Mouse (Mus musculus) adrenal gland, adult 2 months (tissue): ENCODE measurements around the gene Gpr176. TPM values are rescaled to one million over a fixed set of nuclear protein-coding genes. Genes with fewer than 3 reads are reported as not detected.

Experiments
- DNase-seq: peaks from one replicate; pipeline ENCODE4 v3.0.0; 2021
- polyA plus RNA-seq: library from polyadenylated mRNA; depleted of rRNA; stranded (reverse); fragments of >200 nt; gene quantifications from 2 replicates; pipeline ENCODE4 v1.2.3, GENCODE M21; 2012
- total RNA-seq, 2 experiments: library from RNA; stranded (reverse); gene quantifications; 2 replicates each; pipeline ENCODE4 v1.2.3; 2021

Gene Gpr176
- total and polyA plus RNA-seq, 3 experiments, result 1.5 to 3.3 (median 3.2) TPM

GRCm38 (mm10) chr2:118373572-118374279, 507 bp upstream of the Gpr176 start:
- peak; percentile 78 for DNase-seq

- no peak for DNase-seq
These were observed 688 bp downstream of the Gpr176 start for GRCm38 (mm10) chr2:118372561-118372900.

- no peak for DNase-seq
These were observed 1.4 kb downstream of the Gpr176 start for GRCm38 (mm10) chr2:118371841-118372240.

GRCm38 (mm10) chr2:118355138-118355719, 18.0 kb downstream of the Gpr176 start:
- DNase-seq, result no peak

GRCm38 (mm10) chr2:118353916-118354403, 19.3 kb downstream of the Gpr176 start:
- DNase-seq, result no peak

- no peak for DNase-seq
These were observed 19.7 kb downstream of the Gpr176 start for GRCm38 (mm10) chr2:118353498-118353897.

- DNase-seq, result no peak
These were observed 27.7 kb downstream of the Gpr176 start for GRCm38 (mm10) chr2:118345535-118345934.

GRCm38 (mm10) chr2:118343897-118344296, 29.3 kb downstream of the Gpr176 start:
- DNase-seq, result no peak

- DNase-seq, result no peak
These were observed 31.9 kb downstream of the Gpr176 start for GRCm38 (mm10) chr2:118341295-118341694.

- no peak for DNase-seq
These were observed 37.1 kb downstream of the Gpr176 start for GRCm38 (mm10) chr2:118336084-118336483.

- DNase-seq, result no peak
These were observed 50.6 kb downstream of the Gpr176 start for GRCm38 (mm10) chr2:118322663-118323062.

GRCm38 (mm10) chr2:118321804-118322203, 51.4 kb downstream of the Gpr176 start:
- no peak for DNase-seq

GRCm38 (mm10) chr2:118321094-118321493, 52.1 kb downstream of the Gpr176 start:
- DNase-seq, result no peak

- DNase-seq, result no peak
These were observed 52.7 kb downstream of the Gpr176 start for GRCm38 (mm10) chr2:118320519-118320918.

- no peak for DNase-seq
These were observed 54.0 kb downstream of the Gpr176 start for GRCm38 (mm10) chr2:118319176-118319575.

- DNase-seq, result no peak
These were observed 56.3 kb downstream of the Gpr176 start for GRCm38 (mm10) chr2:118316939-118317338.

- no peak for DNase-seq
These were observed 57.4 kb downstream of the Gpr176 start for GRCm38 (mm10) chr2:118315656-118316402.

GRCm38 (mm10) chr2:118307561-118307960, 65.7 kb downstream of the Gpr176 start:
- DNase-seq, result no peak

- no peak for DNase-seq
These were observed 66.3 kb downstream of the Gpr176 start for GRCm38 (mm10) chr2:118306966-118307365.

- DNase-seq, result peak; percentile 50
These were observed 66.7 kb downstream of the Gpr176 start for GRCm38 (mm10) chr2:118306522-118306895.

- DNase-seq, result no peak
These were observed 67.2 kb downstream of the Gpr176 start for GRCm38 (mm10) chr2:118305827-118306521.

GRCm38 (mm10) chr2:118303456-118303855, 69.8 kb downstream of the Gpr176 start:
- no peak for DNase-seq
